Mouse (Mus musculus): Measurements from ENCODE around the gene Cbx8. TPM values are rescaled to one million over a fixed set of nuclear protein-coding genes. Genes with fewer than 3 reads are reported as not detected.

Cbx8 gene
- 2.4 and 2.8 TPM in 2 replicates for polyA plus RNA-seq (2015; fragmentation: Nextera tagmentation; extraction: Ambion mirVana)

DNA sequence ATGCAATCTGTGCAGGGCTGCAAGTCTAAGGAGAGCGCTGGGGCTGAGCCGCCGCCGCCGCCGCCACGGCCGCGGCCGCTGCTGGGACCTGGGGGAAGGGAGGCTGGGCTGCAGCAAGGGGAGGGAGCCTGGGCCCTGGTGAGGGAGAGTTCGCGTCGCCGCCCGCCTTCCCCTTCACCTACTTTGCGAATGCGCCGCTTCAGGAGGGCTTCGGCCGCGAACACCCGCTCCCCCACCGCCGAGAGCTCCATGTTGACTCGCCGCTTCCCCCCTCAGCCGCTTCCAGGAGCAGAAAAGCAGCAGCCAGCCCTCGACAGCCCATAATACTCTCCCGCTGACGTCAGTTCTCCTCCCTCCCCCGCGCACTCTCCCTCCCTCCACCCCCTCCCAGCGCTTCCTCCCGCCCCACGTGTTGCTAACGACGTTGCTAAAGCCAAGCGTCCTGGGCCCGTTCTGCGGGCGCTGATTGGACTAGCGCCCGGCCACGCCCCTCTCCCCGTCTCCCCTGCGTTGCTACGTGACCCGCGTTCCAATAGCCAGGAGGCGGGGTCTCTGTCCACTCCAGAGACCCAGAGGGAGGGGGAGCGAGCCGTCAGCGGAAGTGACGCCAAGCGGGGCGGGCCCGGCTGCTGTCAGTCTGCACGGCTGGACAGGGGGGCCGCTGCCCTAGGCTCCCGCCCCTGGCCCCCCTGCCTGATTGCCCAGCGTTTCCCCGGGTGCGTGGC, at the start of gene Cbx8:
Gene Cbx8 (minus strand): TSS at position 370 of the 725 bp plus-strand sequence.
- under 1% methylated on average over 49 of the region's 63 CpGs for WGBS (ENCODE audit: insufficient replicate concordance)
- 0 out of 2 replicates have a peak within 1 kb of the TSS, but pooled peaks have one; percentile 18 for H3K27ac ChIP-seq
- DNase-seq (peak; percentile 93), ATAC-seq (ENCODE audit: low read depth) (peak; percentile 87)
- peak within 1 kb of the TSS; percentile 89 for H3K4me2 ChIP-seq
- no peaks in the 10 kb centered on the region for H3K9me3 ChIP-seq (replicated peaks)
- peaks cover 100% of the 10 kb centered on the region for H3K27me3 ChIP-seq
- H3K9ac ChIP-seq = peak within 1 kb of the TSS; percentile 76
- peaks cover 52% of the 10 kb centered on the region for H3K4me1 ChIP-seq (replicated peaks)
- H3K36me3 ChIP-seq = peaks cover 6% of the 10 kb centered on the region
- H3K4me3 ChIP-seq (replicated peaks) = peak within 1 kb of the TSS; percentile 67

DNA sequence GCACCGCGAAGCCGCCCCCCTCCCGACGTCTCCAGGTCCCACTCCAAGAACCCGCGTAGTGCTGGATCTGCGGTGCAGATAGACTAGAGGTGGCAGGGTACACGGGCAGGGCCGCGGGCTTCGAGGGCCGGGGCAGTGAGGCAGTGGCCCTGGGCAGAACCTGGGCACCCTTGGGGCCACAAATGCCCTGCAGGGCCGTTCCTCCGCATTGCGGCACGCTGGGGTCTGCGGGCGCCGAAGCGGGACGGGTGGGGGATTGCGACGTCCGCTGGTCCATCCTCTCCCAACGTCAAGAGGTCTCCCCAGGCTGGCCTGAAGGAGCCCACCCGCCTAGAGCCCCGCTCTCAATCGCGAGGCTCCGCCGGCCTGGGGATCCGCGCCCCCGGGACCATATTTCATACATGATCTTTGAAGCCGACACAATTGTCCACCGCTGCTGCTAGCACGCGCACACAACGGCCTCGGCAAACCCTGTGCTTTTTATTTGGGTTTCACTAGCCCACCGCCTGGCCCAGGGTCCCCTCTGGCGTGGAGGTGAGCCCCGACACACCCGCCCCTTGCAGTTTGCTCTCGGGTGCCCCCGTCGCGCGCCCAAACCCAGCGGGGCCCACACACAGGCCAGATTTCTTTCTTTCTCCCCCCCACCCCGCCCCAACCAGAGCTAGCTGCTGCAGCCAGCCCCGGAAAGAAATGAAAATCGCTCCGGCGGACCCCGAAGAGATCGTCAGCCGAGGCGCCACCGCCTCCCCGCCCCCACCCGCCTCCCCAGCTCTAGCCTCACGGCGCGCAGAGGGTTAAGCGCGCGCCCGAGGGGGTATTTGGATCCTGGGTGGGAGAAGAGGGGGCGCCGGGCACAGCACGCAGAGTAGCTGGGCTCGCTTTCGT, 49.5 kb upstream of the Cbx8 start:
- DNase-seq (no peak), ATAC-seq (ENCODE audit: low read depth) (no peak)
- Histone ChIP-seq H3K4me2 (peak overlapping the region; percentile 60), H3K9ac (peak overlapping the region; percentile 53; the same call in 1 of the 2 replicates), H3K4me1 (replicated peaks) (peaks cover 39% of the 10 kb centered on the region), H3K4me3 (replicated peaks) (peak overlapping the region; percentile 47), H3K27me3 (peaks cover 95% of the 10 kb centered on the region), H3K27ac (no peak overlapping the region), H3K36me3 (no peaks in the 10 kb centered on the region), H3K9me3 (replicated peaks) (no peaks in the 10 kb centered on the region)
- WGBS (ENCODE audit: insufficient replicate concordance) = 1% methylated on average over 70 of the region's 75 CpGs

GRCm38 (mm10) chr11:119089235-119090075, 48.7 kb upstream of the Cbx8 start:
- Histone ChIP-seq H3K9ac (no peak overlapping the region), H3K4me2 (peak overlapping the region; percentile 60), H3K27me3 (peaks cover 96% of the 10 kb centered on the region), H3K9me3 (replicated peaks) (no peaks in the 10 kb centered on the region), H3K4me1 (replicated peaks) (peaks cover 43% of the 10 kb centered on the region), H3K36me3 (no peaks in the 10 kb centered on the region), H3K4me3 (replicated peaks) (peak overlapping the region; percentile 47), H3K27ac (no peak overlapping the region)
- 1% methylated on average over 41 of the region's 41 CpGs for WGBS (ENCODE audit: insufficient replicate concordance)
- ATAC-seq (ENCODE audit: low read depth) = no peak
- no peak for DNase-seq

DNA sequence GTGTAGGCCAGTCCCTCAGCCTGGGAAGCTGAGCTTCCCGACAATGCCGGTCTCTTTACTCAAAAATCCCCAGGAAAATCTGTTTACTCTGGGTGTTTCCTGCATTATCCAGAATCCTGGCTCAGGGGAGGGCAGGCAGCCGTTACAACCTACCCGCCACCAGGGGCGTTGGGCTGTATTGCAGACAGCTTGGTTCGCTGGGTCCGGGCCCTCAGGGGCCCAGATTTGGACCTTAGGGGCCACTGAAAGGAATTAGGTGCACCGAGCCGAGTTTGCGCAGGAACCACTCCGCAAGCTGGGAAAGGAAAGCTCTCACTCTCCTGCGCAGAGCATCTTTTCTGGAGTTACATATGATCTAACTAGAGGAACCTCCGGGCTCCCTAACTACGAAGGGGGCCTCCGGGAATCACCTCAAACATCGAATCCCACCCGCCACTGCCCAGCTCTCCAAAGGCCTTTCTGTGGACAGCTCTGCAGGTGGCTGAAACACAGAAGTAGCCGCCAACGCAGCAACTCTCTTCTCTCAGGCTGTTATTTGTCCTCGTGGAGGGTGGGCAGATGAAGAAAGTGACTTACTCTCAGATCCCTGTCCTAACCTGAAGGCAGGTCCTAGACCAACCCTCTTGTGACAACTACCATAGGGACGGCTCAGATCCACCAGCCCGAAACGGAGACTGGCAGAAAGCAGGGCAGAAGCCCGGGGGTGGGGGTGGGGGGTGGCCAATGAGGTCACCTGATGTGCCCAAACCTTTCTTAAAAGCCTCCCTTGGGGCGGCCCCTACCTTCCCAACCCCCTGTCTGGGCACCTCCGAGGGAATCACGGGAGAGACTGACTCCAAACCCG, 47.8 kb upstream of the Cbx8 start:
- Histone ChIP-seq H3K4me2 (no peak overlapping the region), H3K4me3 (replicated peaks) (no peak overlapping the region), H3K9ac (no peak overlapping the region), H3K36me3 (no peaks in the 10 kb centered on the region), H3K9me3 (replicated peaks) (no peaks in the 10 kb centered on the region), H3K27me3 (peaks cover 98% of the 10 kb centered on the region), H3K4me1 (replicated peaks) (peaks cover 52% of the 10 kb centered on the region), H3K27ac (no peak overlapping the region)
- ATAC-seq (ENCODE audit: low read depth) (no peak), DNase-seq (no peak)
- 1% methylated on average over 28 of the region's 28 CpGs for WGBS (ENCODE audit: insufficient replicate concordance)

GRCm38 (mm10) chr11:119087301-119088082, 46.7 kb upstream of the Cbx8 start:
- H3K9ac ChIP-seq = no peak overlapping the region
- peak overlapping the region; percentile 33 for H3K4me2 ChIP-seq
- WGBS (ENCODE audit: insufficient replicate concordance) = 3% methylated on average over 35 of the region's 35 CpGs
- no peaks in the 10 kb centered on the region for H3K9me3 ChIP-seq (replicated peaks)
- peaks cover 63% of the 10 kb centered on the region for H3K4me1 ChIP-seq (replicated peaks)
- H3K4me3 ChIP-seq (replicated peaks) = 0 out of 2 replicates have a peak overlapping the region, but pooled peaks have one; percentile 6
- DNase-seq = no peak
- no peak for ATAC-seq (ENCODE audit: low read depth)
- peaks cover 100% of the 10 kb centered on the region for H3K27me3 ChIP-seq
- no peak overlapping the region for H3K27ac ChIP-seq
- H3K36me3 ChIP-seq = no peaks in the 10 kb centered on the region

- Histone ChIP-seq H3K36me3 (peaks cover 10% of the 10 kb centered on the region), H3K27ac (peak within 1 kb of the TSS; percentile 84), H3K9me3 (replicated peaks) (no peaks in the 10 kb centered on the region), H3K27me3 (peaks cover 100% of the 10 kb centered on the region), H3K9ac (peak within 1 kb of the TSS; percentile 81), H3K4me3 (replicated peaks) (peak within 1 kb of the TSS; percentile 71), H3K4me2 (peak within 1 kb of the TSS; percentile 79), H3K4me1 (replicated peaks) (peaks cover 72% of the 10 kb centered on the region)
- peak; percentile 72 for DNase-seq
- ATAC-seq (ENCODE audit: low read depth) = peak; percentile 86
- WGBS (ENCODE audit: insufficient replicate concordance) = under 1% methylated on average over 67 of the region's 67 CpGs
These were observed 45.6 kb upstream of the Cbx8 start, which contains the start of gene Cbx4 for GRCm38 (mm10) chr11:119086144-119086971. Cbx4 (minus strand) TSS chr11:119086221.

GRCm38 (mm10) chr11:119085279-119086062, 44.7 kb upstream of the Cbx8 start:
- Histone ChIP-seq H3K4me2 (peak overlapping the region; percentile 79), H3K27me3 (peaks cover 100% of the 10 kb centered on the region), H3K4me3 (replicated peaks) (peak overlapping the region; percentile 71), H3K36me3 (peaks cover 19% of the 10 kb centered on the region), H3K9ac (peak overlapping the region; percentile 81), H3K9me3 (replicated peaks) (no peaks in the 10 kb centered on the region), H3K27ac (peak overlapping the region; percentile 84), H3K4me1 (replicated peaks) (peaks cover 72% of the 10 kb centered on the region)
- DNase-seq (no peak), ATAC-seq (ENCODE audit: low read depth) (peak; percentile 17)
- WGBS (ENCODE audit: insufficient replicate concordance) = under 1% methylated on average over 64 of the region's 66 CpGs

DNA sequence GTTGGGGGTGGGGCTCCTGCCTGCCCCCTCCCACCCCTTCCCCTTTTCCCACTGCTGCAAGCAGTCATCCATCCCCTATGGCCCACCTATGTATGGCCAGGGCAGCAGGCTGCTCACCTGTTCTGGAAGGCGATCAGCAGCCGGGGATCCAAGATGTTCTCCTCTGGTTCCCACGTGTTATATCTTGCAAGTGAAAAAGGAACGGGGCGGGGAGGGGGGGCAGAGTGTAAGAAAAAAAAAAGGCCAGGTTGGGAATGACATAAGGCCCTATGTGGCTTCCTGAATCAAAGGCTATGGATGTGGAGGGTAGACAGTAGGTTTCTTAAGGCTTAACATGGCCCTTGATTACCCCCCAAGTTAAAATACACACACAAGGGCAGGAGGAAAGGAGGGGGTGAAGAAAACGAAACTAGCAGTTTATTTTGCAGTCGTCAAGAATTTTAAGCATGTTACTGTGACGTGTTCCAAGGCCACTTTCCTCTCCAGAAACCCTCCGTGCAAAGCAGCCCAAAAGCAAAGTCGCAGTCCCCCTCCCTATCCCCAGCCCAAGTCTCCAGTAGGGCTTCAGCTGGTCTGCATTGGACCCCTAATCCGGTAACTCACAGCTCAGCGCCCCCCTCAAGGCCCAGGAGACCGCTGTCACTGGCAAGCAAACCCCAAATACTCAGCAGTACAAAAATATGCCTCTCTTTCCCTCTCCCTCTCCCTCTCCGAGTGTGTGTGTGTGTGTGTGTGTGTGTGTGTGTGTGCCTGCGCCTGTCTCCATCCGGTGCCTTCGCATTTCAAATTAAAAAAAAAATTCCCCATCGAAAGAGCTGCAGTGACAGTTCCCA, 43.9 kb upstream of the Cbx8 start:
- H3K27ac ChIP-seq = peak overlapping the region; percentile 84
- H3K4me3 ChIP-seq (replicated peaks) = peak overlapping the region; percentile 71
- H3K4me2 ChIP-seq = peak overlapping the region; percentile 79
- no peaks in the 10 kb centered on the region for H3K9me3 ChIP-seq (replicated peaks)
- H3K9ac ChIP-seq = peak overlapping the region; percentile 81
- 3% methylated on average over 18 of the region's 18 CpGs for WGBS (ENCODE audit: insufficient replicate concordance)
- no peak for ATAC-seq (ENCODE audit: low read depth)
- DNase-seq = no peak
- H3K36me3 ChIP-seq = peaks cover 20% of the 10 kb centered on the region
- peaks cover 95% of the 10 kb centered on the region for H3K27me3 ChIP-seq
- peaks cover 67% of the 10 kb centered on the region for H3K4me1 ChIP-seq (replicated peaks)

Data from liver, embryonic 13.5 days (tissue).